Mouse (Mus musculus) limb, embryonic 14.5 days (tissue): Measurements from ENCODE around the gene Thsd4. TPM values are rescaled to one million over a fixed set of nuclear protein-coding genes. Genes with fewer than 3 reads are reported as not detected.

ENCODE experiments used
- ATAC-seq: fragments of 200-750 bp; cut with Nextera tagmentation; 2 replicates; pipeline ENCODE4 v1.8.0; 2017; ENCODE audit warnings: low read depth, moderate number of reproducible peaks, moderate TSS enrichment; ENCODE audit not compliant: low FRiP score
- DNase-seq: peaks from one replicate; pipeline ENCODE4 v3.0.0-alpha.2; 2015; ENCODE audit warnings: low spot score
- H3K27ac ChIP-seq: fragments of 300-500 bp; sonication (generic); replicated peaks from 2 replicates; pipeline ENCODE4 v1.5.1; 2014; ENCODE audit warnings: low read depth, mild to moderate bottlenecking, low read length, moderate library complexity, mixed read lengths
- H3K27me3 ChIP-seq: fragments of 300-500 bp; sonication (generic); 2 replicates; pipeline ENCODE4 v1.6.1; 2014; ENCODE audit warnings: low read length, mixed read lengths; ENCODE audit not compliant: control insufficient read depth, insufficient read depth
- H3K36me3 ChIP-seq: fragments of 300-500 bp; sonication (generic); 2 replicates; pipeline ENCODE4 v1.6.1; 2014; ENCODE audit warnings: mild to moderate bottlenecking, low read length, moderate library complexity, mixed read lengths; ENCODE audit not compliant: control insufficient read depth, insufficient read depth
- H3K4me1 ChIP-seq: fragments of 300-500 bp; sonication (generic); 2 replicates; pipeline ENCODE4 v1.6.1; 2014; ENCODE audit warnings: antibody characterized with exemption, low read length, mixed read lengths; ENCODE audit not compliant: control insufficient read depth, insufficient read depth
- H3K4me2 ChIP-seq: fragments of 300-500 bp; sonication (generic); replicated peaks from 2 replicates; pipeline ENCODE4 v1.6.1; 2014; ENCODE audit warnings: low read depth, mild to moderate bottlenecking, low read length, moderate library complexity; ENCODE audit not compliant: severe bottlenecking
- H3K4me3 ChIP-seq: fragments of 300-500 bp; sonication (generic); replicated peaks from 2 replicates; pipeline ENCODE4 v1.5.1; 2014; ENCODE audit warnings: low read length
- H3K9ac ChIP-seq: fragments of 300-500 bp; sonication (generic); 2 replicates; pipeline ENCODE4 v1.6.1; 2014; ENCODE audit warnings: mild to moderate bottlenecking, low read depth, low read length, moderate library complexity; ENCODE audit not compliant: severe bottlenecking
- H3K9me3 ChIP-seq: fragments of 300-500 bp; sonication (generic); 2 replicates; pipeline ENCODE4 v1.6.1; 2016; ENCODE audit warnings: low read length; ENCODE audit not compliant: control insufficient read depth
- POLR2A ChIP-seq: fragments of 200-500 bp; IDR thresholded peaks from 2 replicates; pipeline ENCODE4 v1.8.0; 2012; ENCODE audit warnings: inconsistent platforms, mild to moderate bottlenecking, moderate library complexity, borderline replicate concordance; ENCODE audit not compliant: insufficient read depth, insufficient read length; ENCODE audit errors: extremely low read depth
- WGBS: fragments of 180-500 bp; shearing (Covaris S2); extraction: QIAGEN DNeasy Blood & Tissue Kit; methylation state at CpG from one replicate; pipeline ENCODE4 v1.1.7; 2014; 5-methylcytosine and 5-hydroxymethylcytosine counted together
- polyA plus RNA-seq, 2 experiments: library from polyadenylated mRNA; depleted of rRNA in 1 of 2; stranded (reverse) in 1 of 2; unstranded in 1 of 2; fragments of >200 nt; fragmentation: Nextera tagmentation in 1 of 2; extraction: Ambion mirVana in 1 of 2; gene quantifications; 2 replicates each; pipeline versions ENCODE4 v1.2.1 to v1.2.3; 2012 to 2014

Thsd4 gene
- polyA plus RNA-seq, 2 experiments, result 30.8 to 31.2 TPM

- Histone ChIP-seq H3K4me2 (no peak overlapping the region), H3K4me1 (peaks cover 16% of the 10 kb centered on the region; the same call in 1 of the 2 replicates), H3K9me3 (no peaks in the 10 kb centered on the region), H3K36me3 (no peaks in the 10 kb centered on the region), H3K4me3 (no peak overlapping the region), H3K27me3 (no peaks in the 10 kb centered on the region), H3K9ac (no peak overlapping the region), H3K27ac (no peak overlapping the region)
- TF ChIP-seq POLR2A, result no peak
- 90% methylated on average over 7 of the region's 7 CpGs for WGBS
- DNase-seq (no peak), ATAC-seq (no peak)
Measured at GRCm38 (mm10) chr9:60117831-60118230, 404.0 kb downstream of the Thsd4 start.

DNA sequence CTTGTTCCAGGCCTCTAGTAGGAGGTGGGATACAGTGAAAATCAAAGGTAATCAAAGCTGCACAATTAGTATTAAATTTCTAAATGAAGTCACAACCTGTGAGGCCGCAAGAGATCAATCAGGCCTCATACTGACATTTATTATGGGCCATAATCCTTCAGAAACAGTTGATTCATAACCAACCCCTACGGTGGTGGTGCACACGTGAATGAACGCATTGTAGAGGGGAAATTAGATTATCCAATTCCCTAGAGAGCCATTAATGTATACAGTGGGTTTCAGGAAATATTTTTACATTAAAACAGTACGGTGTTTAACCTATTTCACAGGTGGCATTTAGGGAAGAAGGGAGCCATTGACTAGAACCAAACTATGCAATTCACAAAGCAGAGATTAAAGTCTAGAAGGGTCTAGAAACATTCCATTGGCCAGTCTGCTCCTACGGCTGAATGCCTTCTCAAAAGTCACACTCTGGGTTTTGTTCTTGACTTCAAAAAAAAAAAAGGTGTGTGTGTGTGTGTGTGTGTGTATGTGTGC, 406.1 kb downstream of the Thsd4 start:
- ATAC-seq, result peak; percentile 41; the same call in 1 of the 2 replicates
- TF ChIP-seq POLR2A, result no peak

GRCm38 (mm10) chr9:60115306-60115705, 406.5 kb downstream of the Thsd4 start:
- H3K36me3 ChIP-seq, result no peaks in the 10 kb centered on the region

More for the DNA sequence above, 406.1 kb downstream of the Thsd4 start:
- no peaks in the 10 kb centered on the region for H3K36me3 ChIP-seq
- peaks cover 15% of the 10 kb centered on the region; the same call in 1 of the 2 replicates for H3K4me1 ChIP-seq
- H3K4me2 ChIP-seq, result no peak overlapping the region
- H3K27ac ChIP-seq, result no peak overlapping the region
- WGBS, result 28% methylated on average over 6 of the region's 6 CpGs
- no peak overlapping the region for H3K9ac ChIP-seq
- no peaks in the 10 kb centered on the region for H3K27me3 ChIP-seq
- peak; percentile 45 for DNase-seq
- H3K4me3 ChIP-seq, result no peak overlapping the region
- H3K9me3 ChIP-seq, result no peaks in the 10 kb centered on the region

DNA sequence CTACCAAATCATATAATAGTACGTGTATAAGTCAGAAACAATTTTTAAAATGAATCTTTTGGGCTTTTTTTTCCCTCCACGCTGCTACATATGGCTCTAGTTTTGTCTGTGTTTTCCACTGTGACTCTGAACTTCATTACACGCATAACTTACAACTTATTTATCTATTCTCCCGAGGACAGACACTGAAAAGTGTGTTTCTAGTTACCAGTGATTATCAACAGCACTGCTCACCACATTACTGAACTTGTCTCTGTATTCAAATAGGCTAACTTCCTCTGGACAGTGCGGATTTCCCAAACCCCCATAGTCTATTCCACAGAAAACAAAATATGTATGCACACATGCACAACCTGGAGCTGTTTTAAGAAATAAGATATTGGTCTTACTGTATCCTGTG, 411.6 kb downstream of the Thsd4 start:
- ATAC-seq, result no peak
- Histone ChIP-seq H3K4me3 (no peak overlapping the region), H3K9ac (no peak overlapping the region), H3K4me1 (no peaks in the 10 kb centered on the region), H3K27ac (no peak overlapping the region), H3K4me2 (no peak overlapping the region), H3K27me3 (no peaks in the 10 kb centered on the region), H3K9me3 (no peaks in the 10 kb centered on the region), H3K36me3 (peaks cover 4% of the 10 kb centered on the region; the same call in 1 of the 2 replicates)
- WGBS, result 64% methylated on average over 5 of the region's 5 CpGs
- DNase-seq, result no peak
- no peak for TF ChIP-seq POLR2A

More at GRCm38 (mm10) chr9:60115306-60115705, 406.5 kb downstream of the Thsd4 start:
- no peak overlapping the region for H3K27ac ChIP-seq
- no peak overlapping the region for H3K4me2 ChIP-seq
- no peak overlapping the region for H3K9ac ChIP-seq
- peaks cover 11% of the 10 kb centered on the region; the same call in 1 of the 2 replicates for H3K4me1 ChIP-seq
- no peak for DNase-seq
- H3K4me3 ChIP-seq, result no peak overlapping the region
- no peaks in the 10 kb centered on the region for H3K27me3 ChIP-seq
- H3K9me3 ChIP-seq, result no peaks in the 10 kb centered on the region
- no peak for ATAC-seq
- TF ChIP-seq POLR2A, result no peak
- WGBS, result 81% methylated on average over 9 of the region's 9 CpGs

- H3K27me3 ChIP-seq, result no peaks in the 10 kb centered on the region
- ATAC-seq (no peak), DNase-seq (no peak)
- no peak overlapping the region for H3K4me2 ChIP-seq
- H3K4me3 ChIP-seq, result no peak overlapping the region
- 78% methylated on average over 6 of the region's 6 CpGs for WGBS
- H3K9ac ChIP-seq, result no peak overlapping the region
- TF ChIP-seq POLR2A, result no peak
- H3K9me3 ChIP-seq, result no peaks in the 10 kb centered on the region
- peaks cover 7% of the 10 kb centered on the region for H3K4me1 ChIP-seq
- H3K36me3 ChIP-seq, result peaks cover 4% of the 10 kb centered on the region; the same call in 1 of the 2 replicates
- no peak overlapping the region for H3K27ac ChIP-seq
Measured at GRCm38 (mm10) chr9:60106683-60107082, 415.2 kb downstream of the Thsd4 start.
